Mouse (Mus musculus) heart, postnatal 0 days (tissue): Measurements from ENCODE around the gene Pdcd1lg2.

Experiments used
- CTCF ChIP-seq: IDR thresholded peaks from 2 replicates; pipeline ENCODE4 v1.5.1; 2016; ENCODE audit warnings: antibody characterized with exemption, control low read depth, low read depth
- EP300 ChIP-seq: IDR thresholded peaks from 2 replicates; pipeline ENCODE4 v1.6.1; 2016; ENCODE audit warnings: antibody characterized with exemption, low read depth

DNA sequence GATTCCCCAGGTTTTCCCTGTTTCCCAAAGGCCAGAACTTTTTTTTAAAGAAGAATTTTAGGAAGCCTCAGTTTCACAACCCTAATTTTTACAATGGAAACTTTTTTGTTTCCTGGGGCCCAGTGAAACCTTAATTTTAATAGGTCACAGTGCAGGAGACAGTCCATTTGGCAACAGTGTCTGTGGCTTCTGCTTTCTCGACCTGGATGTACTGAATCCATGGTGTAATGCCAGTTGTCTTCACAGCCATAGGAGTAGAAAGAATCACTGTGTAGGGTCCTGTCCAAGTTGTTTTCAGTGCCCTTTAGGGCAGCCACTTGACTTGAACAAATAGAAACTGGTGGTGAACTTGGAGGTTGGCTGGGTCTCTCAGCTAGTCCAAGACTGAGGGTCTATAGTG is 37.7 kb downstream of the Pdcd1lg2 start:
- TF ChIP-seq CTCF (no peak), EP300 (no peak)
